Mouse (Mus musculus) forebrain, embryonic 11.5 days (tissue): ENCODE measurements around the gene Setdb1. TPM values are rescaled to one million over a fixed set of nuclear protein-coding genes. Genes with fewer than 3 reads are reported as not detected.
A peak's percentile ranks its signal among the peaks of the same experiment; 100 is the strongest.
"Not testable (repeated sequence)": the region's sequence is repeated elsewhere in the genome, so short reads cannot be mapped to it uniquely, and the experiment has no call there.

Source experiments
- ATAC-seq: fragments of 200-750 bp; cut with Nextera tagmentation; replicated peaks from 2 replicates; pipeline ENCODE4 v1.8.0; 2017; ENCODE audit warnings: moderate TSS enrichment; ENCODE audit not compliant: low FRiP score
- DNase-seq: peaks from one replicate; pipeline ENCODE4 v3.0.0-alpha.2; 2017; ENCODE audit warnings: low spot score
- H3K27ac ChIP-seq: fragments of 300-500 bp; sonication (generic); 2 replicates; pipeline ENCODE4 v1.5.1; 2014; ENCODE audit warnings: low read depth, low read length
- H3K27me3 ChIP-seq: fragments of 300-500 bp; sonication (generic); 2 replicates; pipeline ENCODE4 v1.6.1; 2014; ENCODE audit warnings: mild to moderate bottlenecking, low read length, mixed read lengths; ENCODE audit not compliant: control insufficient read depth, insufficient read depth
- H3K36me3 ChIP-seq: fragments of 300-500 bp; sonication (generic); 2 replicates; pipeline ENCODE4 v1.6.1; 2014; ENCODE audit warnings: mild to moderate bottlenecking, low read length, moderate library complexity, mixed read lengths; ENCODE audit not compliant: control insufficient read depth, insufficient read depth
- H3K4me1 ChIP-seq: fragments of 300-500 bp; sonication (generic); replicated peaks from 2 replicates; pipeline ENCODE4 v1.6.1; 2014; ENCODE audit warnings: low read length, mixed read lengths; ENCODE audit not compliant: control insufficient read depth, insufficient read depth
- H3K4me2 ChIP-seq: fragments of 300-500 bp; sonication (generic); 2 replicates; pipeline ENCODE4 v1.6.1; 2014; ENCODE audit warnings: low read depth, mild to moderate bottlenecking, low read length, moderate library complexity, mixed read lengths; ENCODE audit not compliant: severe bottlenecking
- H3K4me3 ChIP-seq: fragments of 300-500 bp; sonication (generic); 2 replicates; pipeline ENCODE4 v1.5.1; 2014; ENCODE audit warnings: low read depth, low read length
- H3K9ac ChIP-seq: fragments of 300-500 bp; sonication (generic); 2 replicates; pipeline ENCODE4 v1.6.1; 2014; ENCODE audit warnings: low read length
- H3K9me3 ChIP-seq: fragments of 300-500 bp; sonication (generic); 2 replicates; pipeline ENCODE4 v1.6.1; 2016; ENCODE audit warnings: low read length, mixed read lengths; ENCODE audit not compliant: control insufficient read depth
- WGBS: fragments of 180-500 bp; shearing (Covaris S2); extraction: QIAGEN DNeasy Blood & Tissue Kit; methylation state at CpG from one replicate; pipeline ENCODE4 v1.1.7; 2014; 5-methylcytosine and 5-hydroxymethylcytosine counted together
- polyA plus RNA-seq: library from polyadenylated mRNA; unstranded; fragments of >200 nt; fragmentation: Nextera tagmentation; extraction: Ambion mirVana; gene quantifications from 2 replicates; pipeline ENCODE4 v1.2.1, GENCODE M21; 2014

Setdb1 gene
- polyA plus RNA-seq, 1 experiment from 2014 or later = 76.7 TPM

GRCm38 (mm10) chr3:95355911-95356544, 974 bp downstream of the Setdb1 start:
- WGBS = 34% methylated on average over 8 of the region's 19 CpGs
- H3K4me3 ChIP-seq = peak overlapping the region; percentile 51
- H3K9me3 ChIP-seq, ATAC-seq, H3K27me3 ChIP-seq, H3K9ac ChIP-seq, H3K27ac ChIP-seq, H3K36me3 ChIP-seq, DNase-seq, H3K4me1 ChIP-seq: not testable (repeated sequence)
- H3K4me2 ChIP-seq = peak overlapping the region; percentile 45; the same call in 1 of the 2 replicates

GRCm38 (mm10) chr3:95349491-95349890, 7.5 kb downstream of the Setdb1 start:
- DNase-seq = no peak

GRCm38 (mm10) chr3:95348343-95348742, 8.7 kb downstream of the Setdb1 start:
- not testable (repeated sequence) for H3K4me1 ChIP-seq, H3K27me3 ChIP-seq, H3K27ac ChIP-seq, ATAC-seq, H3K4me3 ChIP-seq, DNase-seq, H3K9me3 ChIP-seq, H3K4me2 ChIP-seq, H3K9ac ChIP-seq
- H3K36me3 ChIP-seq = peaks cover 14% of the 10 kb centered on the region
- WGBS = 100% methylated on average over 4 of the region's 5 CpGs

More at GRCm38 (mm10) chr3:95349491-95349890, 7.5 kb downstream of the Setdb1 start:
- Histone ChIP-seq H3K4me2 (no peak overlapping the region), H3K36me3 (peaks cover 18% of the 10 kb centered on the region), H3K9me3 (no peaks in the 10 kb centered on the region), H3K9ac (no peak overlapping the region), H3K27ac (no peak overlapping the region), H3K4me3 (no peak overlapping the region), H3K27me3 (no peaks in the 10 kb centered on the region), H3K4me1 (no peaks in the 10 kb centered on the region)
- ATAC-seq = no peak

- DNase-seq (no peak), ATAC-seq (no peak)
- Histone ChIP-seq H3K9ac (no peak overlapping the region), H3K27ac (no peak overlapping the region), H3K4me2 (no peak overlapping the region), H3K4me1 (no peaks in the 10 kb centered on the region), H3K4me3 (no peak overlapping the region), H3K9me3 (no peaks in the 10 kb centered on the region), H3K36me3 (peaks cover 16% of the 10 kb centered on the region), H3K27me3 (no peaks in the 10 kb centered on the region)
- 95% methylated on average over 7 of the region's 7 CpGs for WGBS
Observed at GRCm38 (mm10) chr3:95346454-95346853, 10.5 kb downstream of the Setdb1 start.

- H3K9ac ChIP-seq, H3K4me2 ChIP-seq, H3K9me3 ChIP-seq, DNase-seq, H3K27ac ChIP-seq, H3K27me3 ChIP-seq, ATAC-seq, H3K4me3 ChIP-seq, H3K4me1 ChIP-seq: not testable (repeated sequence)
- H3K36me3 ChIP-seq = peaks cover 27% of the 10 kb centered on the region
- 94% methylated on average over 9 of the region's 9 CpGs for WGBS
Observed at GRCm38 (mm10) chr3:95343356-95344000, 13.5 kb downstream of the Setdb1 start.

- no peak overlapping the region for H3K27ac ChIP-seq
- no peak overlapping the region for H3K9ac ChIP-seq
- no peaks in the 10 kb centered on the region for H3K4me1 ChIP-seq
- no peak overlapping the region for H3K4me3 ChIP-seq
- ATAC-seq = no peak
- H3K36me3 ChIP-seq = peaks cover 37% of the 10 kb centered on the region; the same call in 1 of the 2 replicates
- no peaks in the 10 kb centered on the region for H3K27me3 ChIP-seq
- H3K4me2 ChIP-seq = no peak overlapping the region
- no peaks in the 10 kb centered on the region for H3K9me3 ChIP-seq
- 91% methylated on average over 4 of the region's 4 CpGs for WGBS
- DNase-seq = no peak
Observed at GRCm38 (mm10) chr3:95338251-95338650, 18.8 kb downstream of the Setdb1 start.

GRCm38 (mm10) chr3:95337345-95337744, 19.7 kb downstream of the Setdb1 start:
- Histone ChIP-seq H3K4me1 (no peaks in the 10 kb centered on the region), H3K4me2 (no peak overlapping the region), H3K9ac (no peak overlapping the region), H3K36me3 (peaks cover 36% of the 10 kb centered on the region), H3K4me3 (no peak overlapping the region), H3K27me3 (no peaks in the 10 kb centered on the region), H3K27ac (no peak overlapping the region), H3K9me3 (no peaks in the 10 kb centered on the region)
- 97% methylated on average over 4 of the region's 4 CpGs for WGBS
- ATAC-seq (no peak), DNase-seq (no peak)

GRCm38 (mm10) chr3:95331528-95331927, 25.5 kb downstream of the Setdb1 start:
- Histone ChIP-seq H3K9me3 (no peaks in the 10 kb centered on the region), H3K9ac (no peak overlapping the region), H3K27ac (no peak overlapping the region), H3K4me1 (no peaks in the 10 kb centered on the region), H3K36me3 (peaks cover 15% of the 10 kb centered on the region), H3K27me3 (no peaks in the 10 kb centered on the region), H3K4me3 (no peak overlapping the region), H3K4me2 (no peak overlapping the region)
- 67% methylated on average over 1 of the region's 1 CpGs for WGBS
- ATAC-seq (no peak), DNase-seq (no peak)
